Mouse (Mus musculus): ENCODE results near the gene Mt3. TPM values are rescaled to one million over a fixed set of nuclear protein-coding genes. Genes with fewer than 3 reads are reported as not detected.

The Mt3 gene
- not detected for polyA plus RNA-seq (2014; fragmentation: Illumina TruSeq; extraction: RNeasy Lipid Tissue Mini Kit (QIAGEN cat#74804); ENCODE audit: low read depth, low replicate concordance)

GRCm38 (mm10) chr8:94152513-94153300 is at the start of gene Mt3:
Gene Mt3, plus strand, starts transcription at chr8:94152607.

GRCm38 (mm10) chr8:94136933-94137332 is 15.5 kb upstream of the Mt3 start, which contains the start of gene Mt4:
Gene Mt4, plus strand, starts transcription at chr8:94137197.

GRCm38 (mm10) chr8:94172075-94172808 is 19.8 kb downstream of the Mt3 start, which contains the start of gene Mt2:
Gene Mt2, plus strand, starts transcription at chr8:94172664.

GRCm38 (mm10) chr8:94178857-94179712 is 26.7 kb downstream of the Mt3 start, which contains the start of gene Mt1:
Gene Mt1, plus strand, starts transcription at chr8:94179082.

Other genes starting within 250 kb of the Mt3 start
- 391 TPM for gene Amfr, start 139.8 kb upstream of the Mt3 start, polyA plus RNA-seq (2014; fragmentation: Illumina TruSeq; extraction: RNeasy Lipid Tissue Mini Kit (QIAGEN cat#74804); ENCODE audit: low read depth, low replicate concordance)
- gene Nudt21, start 115.6 kb upstream of the Mt3 start, polyA plus RNA-seq (2014; fragmentation: Illumina TruSeq; extraction: RNeasy Lipid Tissue Mini Kit (QIAGEN cat#74804); ENCODE audit: low read depth, low replicate concordance), result 78.1 TPM
- 26.9 TPM for gene Ogfod1, start 115.4 kb upstream of the Mt3 start, polyA plus RNA-seq (2014; fragmentation: Illumina TruSeq; extraction: RNeasy Lipid Tissue Mini Kit (QIAGEN cat#74804); ENCODE audit: low read depth, low replicate concordance)
- gene Bbs2, start 53.7 kb upstream of the Mt3 start, polyA plus RNA-seq (2014; fragmentation: Illumina TruSeq; extraction: RNeasy Lipid Tissue Mini Kit (QIAGEN cat#74804); ENCODE audit: low read depth, low replicate concordance), result 13.4 TPM
- gene Mt4, start 15.4 kb upstream of the Mt3 start, polyA plus RNA-seq (2014; fragmentation: Illumina TruSeq; extraction: RNeasy Lipid Tissue Mini Kit (QIAGEN cat#74804); ENCODE audit: low read depth, low replicate concordance), result not detected
- 13.5 TPM for gene Mt2, start 20.1 kb downstream of the Mt3 start, polyA plus RNA-seq (2014; fragmentation: Illumina TruSeq; extraction: RNeasy Lipid Tissue Mini Kit (QIAGEN cat#74804); ENCODE audit: low read depth, low replicate concordance)
- 4.9 TPM for gene Mt1, start 26.5 kb downstream of the Mt3 start, polyA plus RNA-seq (2014; fragmentation: Illumina TruSeq; extraction: RNeasy Lipid Tissue Mini Kit (QIAGEN cat#74804); ENCODE audit: low read depth, low replicate concordance)
- 14.3 TPM for gene Nup93, start 62.0 kb downstream of the Mt3 start, polyA plus RNA-seq (2014; fragmentation: Illumina TruSeq; extraction: RNeasy Lipid Tissue Mini Kit (QIAGEN cat#74804); ENCODE audit: low read depth, low replicate concordance)
- gene Slc12a3, start 176.6 kb downstream of the Mt3 start, polyA plus RNA-seq (2014; fragmentation: Illumina TruSeq; extraction: RNeasy Lipid Tissue Mini Kit (QIAGEN cat#74804); ENCODE audit: low read depth, low replicate concordance), result not detected
- 74.9 TPM for gene Herpud1, start 233.8 kb downstream of the Mt3 start, polyA plus RNA-seq (2014; fragmentation: Illumina TruSeq; extraction: RNeasy Lipid Tissue Mini Kit (QIAGEN cat#74804); ENCODE audit: low read depth, low replicate concordance)

All from adrenal gland, adult 10 weeks (tissue).